ENCODE assay signal across 9 mouse cellular contexts in genomic region chr6:93223610-93224550, GRCm38 (mm10).
DNase-seq lines count a peak whose midpoint lies in the region; ATAC-seq and TF ChIP-seq lines count a peak whose summit lies in the region.
"Had no signal": no experiment of that assay in that cellular context is flagged by ENCODE, and none has a peak within 500 bp of the region (broad histone marks: within the 10 kb centered on the region; RNA-seq: fewer than 3 reads in every experiment).

No protein-coding gene starts in this region.

- no peaks in the 10 kb centered on the region for H3K27me3 ChIP-seq in intestine, embryonic 14.5 days (replicated peaks; ENCODE audit: control insufficient read depth, insufficient read depth, low read length)
- H3K27me3 ChIP-seq in intestine, postnatal 0 days (replicated peaks; ENCODE audit: control insufficient read depth, insufficient read depth, low read length), result no peaks in the 10 kb centered on the region
- H3K27me3 ChIP-seq in forebrain, embryonic 16.5 days (replicated peaks; ENCODE audit: control insufficient read depth, insufficient read depth, low read length), result no peaks in the 10 kb centered on the region
- no peaks in the 10 kb centered on the region for H3K27me3 ChIP-seq in limb, embryonic 14.5 days (ENCODE audit: control insufficient read depth, insufficient read depth, low read length)
- H3K27me3 ChIP-seq: embryonic facial prominence, embryonic 13.5 days had no signal

- 27% methylated on average over 8 of the region's 8 CpGs for WGBS in intestine, embryonic 14.5 days
- WGBS in intestine, postnatal 0 days, result 24% methylated on average over 8 of the region's 8 CpGs
- 12% methylated on average over 8 of the region's 8 CpGs for WGBS in forebrain, embryonic 16.5 days
- 53% methylated on average over 8 of the region's 8 CpGs for WGBS in limb, embryonic 14.5 days

- TF ChIP-seq CTCF in intestine, postnatal 0 days (IDR thresholded peaks at IDR 0.05; ENCODE audit: low read depth), result no peak

- H3K36me3 ChIP-seq in intestine, embryonic 14.5 days (ENCODE audit: control insufficient read depth, insufficient read depth, low read length), result no peaks in the 10 kb centered on the region
- no peaks in the 10 kb centered on the region for H3K36me3 ChIP-seq in intestine, postnatal 0 days (ENCODE audit: control insufficient read depth, insufficient read depth)
- H3K36me3 ChIP-seq in forebrain, embryonic 16.5 days (ENCODE audit: control insufficient read depth, insufficient read depth), result no peaks in the 10 kb centered on the region
- H3K36me3 ChIP-seq in limb, embryonic 14.5 days (ENCODE audit: control insufficient read depth, insufficient read depth, low read length), result no peaks in the 10 kb centered on the region
- H3K36me3 ChIP-seq: embryonic facial prominence, embryonic 13.5 days had no signal

- peak; percentile 84 for ATAC-seq in intestine, embryonic 14.5 days (replicated peaks; ENCODE audit: low FRiP score, low TSS enrichment, low read depth)
- no peak; the same call in 1 of the 2 replicates for ATAC-seq in intestine, postnatal 0 days
- ATAC-seq in forebrain, embryonic 16.5 days, result peak; percentile 84
- no peak for ATAC-seq in limb, embryonic 14.5 days (ENCODE audit: low FRiP score, low read depth)

- DNase-seq in intestine, embryonic 14.5 days (ENCODE audit: low spot score), result no peak
- DNase-seq in limb, embryonic 14.5 days (ENCODE audit: low spot score), result peak; percentile 14
- peak; percentile 8 for DNase-seq in ovary, postnatal 14 days (ENCODE audit: low spot score)
- DNase-seq in gastrocnemius, postnatal 25 days, result no peak
- no peak for DNase-seq in right cerebral cortex, adult 18-20 months
- DNase-seq in gastrocnemius, postnatal 14 days, result no peak

- peak overlapping the region; percentile 57 for H3K27ac ChIP-seq in intestine, embryonic 14.5 days (ENCODE audit: low read depth)
- H3K27ac ChIP-seq in intestine, postnatal 0 days (ENCODE audit: low read depth, low read length), result no peak overlapping the region
- H3K27ac ChIP-seq in forebrain, embryonic 16.5 days (ENCODE audit: low read length), result no peak overlapping the region; the same call in 1 of the 2 replicates
- H3K27ac ChIP-seq in limb, embryonic 14.5 days (replicated peaks; ENCODE audit: low read depth, low read length), result no peak overlapping the region
- H3K27ac ChIP-seq: embryonic facial prominence, embryonic 13.5 days had no signal

- H3K4me1 ChIP-seq in intestine, embryonic 14.5 days (replicated peaks; ENCODE audit: control insufficient read depth, insufficient read depth, low read length), result peaks cover 18% of the 10 kb centered on the region
- H3K4me1 ChIP-seq in intestine, postnatal 0 days (replicated peaks; ENCODE audit: control insufficient read depth, insufficient read depth, low read length), result no peaks in the 10 kb centered on the region
- peaks cover 9% of the 10 kb centered on the region for H3K4me1 ChIP-seq in forebrain, embryonic 16.5 days (replicated peaks; ENCODE audit: control insufficient read depth, insufficient read depth, low read length)
- peaks cover 7% of the 10 kb centered on the region for H3K4me1 ChIP-seq in limb, embryonic 14.5 days (ENCODE audit: control insufficient read depth, insufficient read depth, low read length)

- TF ChIP-seq POLR2A in limb, embryonic 14.5 days (IDR thresholded peaks at IDR 0.05; ENCODE audit: borderline replicate concordance, extremely low read depth, insufficient read depth, insufficient read length), result no peak

- no peak overlapping the region for H3K4me2 ChIP-seq in intestine, embryonic 14.5 days (ENCODE audit: low read length)
- no peak overlapping the region for H3K4me2 ChIP-seq in intestine, postnatal 0 days (replicated peaks; ENCODE audit: low read depth)
- no peak overlapping the region for H3K4me2 ChIP-seq in forebrain, embryonic 16.5 days (ENCODE audit: low read length)
- no peak overlapping the region for H3K4me2 ChIP-seq in limb, embryonic 14.5 days (replicated peaks; ENCODE audit: low read depth, low read length, severe bottlenecking)
- H3K4me2 ChIP-seq: embryonic facial prominence, embryonic 13.5 days had no signal

- no peak overlapping the region for H3K9ac ChIP-seq in intestine, embryonic 14.5 days (ENCODE audit: low read length)
- H3K9ac ChIP-seq in intestine, postnatal 0 days (ENCODE audit: low read depth, low read length), result no peak overlapping the region
- no peak overlapping the region for H3K9ac ChIP-seq in forebrain, embryonic 16.5 days (replicated peaks; ENCODE audit: low read depth, low read length)
- no peak overlapping the region for H3K9ac ChIP-seq in limb, embryonic 14.5 days (ENCODE audit: low read depth, low read length, severe bottlenecking)
- H3K9ac ChIP-seq: embryonic facial prominence, embryonic 13.5 days had no signal

- intact Hi-C loops in gastrocnemius, postnatal 14 days (cut with DNase I; ENCODE audit: low total_unique reads), result no loop called here

- no peaks in the 10 kb centered on the region for H3K9me3 ChIP-seq in intestine, embryonic 14.5 days (ENCODE audit: control insufficient read depth, low read length)
- H3K9me3 ChIP-seq in intestine, postnatal 0 days (ENCODE audit: control insufficient read depth), result no peaks in the 10 kb centered on the region
- H3K9me3 ChIP-seq in forebrain, embryonic 16.5 days (ENCODE audit: control insufficient read depth, low read length), result no peaks in the 10 kb centered on the region
- H3K9me3 ChIP-seq in limb, embryonic 14.5 days (ENCODE audit: control insufficient read depth, low read length), result no peaks in the 10 kb centered on the region
- H3K9me3 ChIP-seq: embryonic facial prominence, embryonic 13.5 days had no signal

- H3K4me3 ChIP-seq in intestine, embryonic 14.5 days (ENCODE audit: low read depth, low read length), result no peak overlapping the region
- no peak overlapping the region for H3K4me3 ChIP-seq in intestine, postnatal 0 days (ENCODE audit: low read depth, low read length)
- no peak overlapping the region for H3K4me3 ChIP-seq in forebrain, embryonic 16.5 days (replicated peaks; ENCODE audit: low read length)
- H3K4me3 ChIP-seq in limb, embryonic 14.5 days (replicated peaks; ENCODE audit: low read length), result no peak overlapping the region
- H3K4me3 ChIP-seq: embryonic facial prominence, embryonic 13.5 days had no signal

Comparison
In these comparisons a context has a peak if more than half of its experiments do, and no peak if none do; other contexts are left out.
1. ATAC-seq: peak in intestine, embryonic 14.5 days (single experiment) and forebrain, embryonic 16.5 days (single experiment); none in intestine, postnatal 0 days (single experiment) and limb, embryonic 14.5 days (single experiment).
2. DNase-seq: peak in limb, embryonic 14.5 days (single experiment) and ovary, postnatal 14 days (single experiment); none in intestine, embryonic 14.5 days (single experiment), gastrocnemius, postnatal 25 days (single experiment), right cerebral cortex, adult 18-20 months (single experiment) and gastrocnemius, postnatal 14 days (single experiment).